Mouse (Mus musculus) ES-E14 (cell line): ENCODE measurements around the gene Mterf1b. TPM values are rescaled to one million over a fixed set of nuclear protein-coding genes. Genes with fewer than 3 reads are reported as not detected.

Experiments used
- DNase-seq: peaks from one replicate; pipeline ENCODE4 v3.0.0-alpha.2; 2013; ENCODE audit warnings: low read depth, low spot score
- H3K27ac ChIP-seq: 2 replicates; pipeline ENCODE4 v1.5.1; 2012; ENCODE audit warnings: low read depth, mild to moderate bottlenecking, low read length, moderate library complexity, mixed read lengths; ENCODE audit not compliant: poor library complexity, insufficient read depth, severe bottlenecking
- H3K36me3 ChIP-seq: 2 replicates; pipeline ENCODE4 v1.6.1; 2012; ENCODE audit warnings: mild to moderate bottlenecking, low read length, moderate library complexity, mixed read lengths; ENCODE audit not compliant: control insufficient read depth, poor library complexity, insufficient read depth, severe bottlenecking
- H3K4me1 ChIP-seq, 2 experiments: fragments of 150-350 bp in 1 of 2; sonication (generic) in 1 of 2; 2 replicates each; pipeline ENCODE4 v1.6.1; 2012; ENCODE audit warnings: low read length in 2 of 2, mild to moderate bottlenecking in 1 of 2, mixed read lengths in 1 of 2; ENCODE audit not compliant: control insufficient read depth in 2 of 2, insufficient read depth in 2 of 2, poor library complexity in 1 of 2
- H3K4me3 ChIP-seq, 2 experiments: fragments of 150-350 bp in 1 of 2; sonication (generic) in 1 of 2; 2 replicates each; pipeline ENCODE4 v1.5.1; 2012; ENCODE audit warnings: low read length in 2 of 2, low read depth in 1 of 2, mild to moderate bottlenecking in 1 of 2, mixed read lengths in 1 of 2; ENCODE audit not compliant: insufficient read depth in 1 of 2, poor library complexity in 1 of 2, severe bottlenecking in 1 of 2
- H3K9ac ChIP-seq: 2 replicates; pipeline ENCODE4 v1.6.1; 2012; ENCODE audit warnings: low read depth, mild to moderate bottlenecking, low read length, mixed read lengths; ENCODE audit not compliant: poor library complexity, insufficient read depth, severe bottlenecking
- H3K9me3 ChIP-seq: fragments of 150-350 bp; sonication (generic); 2 replicates; pipeline ENCODE4 v1.6.1; 2012; ENCODE audit warnings: low read depth, mild to moderate bottlenecking, low read length; ENCODE audit not compliant: control insufficient read depth, insufficient read depth
- CHD2 ChIP-seq: IDR thresholded peaks from 2 replicates; pipeline ENCODE4 v1.6.1; 2014; ENCODE audit warnings: mild to moderate bottlenecking, low read depth, low read length, inconsistent platforms
- HCFC1 ChIP-seq: IDR thresholded peaks from 2 replicates; pipeline ENCODE4 v1.6.1; 2012; ENCODE audit warnings: low read length, inconsistent platforms, borderline replicate concordance; ENCODE audit not compliant: insufficient read depth
- MAFK ChIP-seq: IDR thresholded peaks from 2 replicates; pipeline ENCODE4 v1.6.1; 2014; ENCODE audit warnings: mild to moderate bottlenecking, low read depth, low read length, inconsistent platforms; ENCODE audit not compliant: insufficient read depth
- ZC3H11A ChIP-seq: IDR thresholded peaks from 2 replicates; pipeline ENCODE4 v1.6.1; 2012; ENCODE audit warnings: low read depth, mild to moderate bottlenecking, inconsistent platforms, low read length, borderline replicate concordance
- ZNF384 ChIP-seq: IDR thresholded peaks from 2 replicates; pipeline ENCODE4 v1.6.1; 2012; ENCODE audit warnings: low read depth, low read length, inconsistent platforms
- in situ Hi-C, 2 experiments: fragments of 600-800 bp; cut with MboI; formaldehyde crosslinking; loops; one replicate each; pipeline ENCODE4 v1.15.1; 2025; ENCODE audit warnings: low sequenced_read_pairs in 2 of 2, inconsistent platforms in 1 of 2; ENCODE audit not compliant: unreplicated experiment in 2 of 2
- total RNA-seq: library from RNA; depleted of rRNA; stranded (reverse); fragments of 300-350 nt; gene quantifications from 2 replicates; pipeline ENCODE4 v1.2.3, GENCODE M21; 2012; rRNA removed

Gene Mterf1b
- total RNA-seq, 1 experiment: 4.1 TPM

GRCm38 (mm10) chr5:4245004-4245403 is 52.8 kb downstream of the Mterf1b start:
- no peak for TF ChIP-seq ZNF384
- TF ChIP-seq MAFK: no peak
- no peak for TF ChIP-seq CHD2
- no peak for TF ChIP-seq ZC3H11A
- no peak for TF ChIP-seq HCFC1
- Histone ChIP-seq H3K27ac (no peak overlapping the region), H3K9ac (no peak overlapping the region), H3K36me3 (no peaks in the 10 kb centered on the region), H3K4me3 (no peak overlapping the region), H3K9me3 (no peaks in the 10 kb centered on the region), H3K4me1 (no peaks in the 10 kb centered on the region)
- no peak for DNase-seq
- in situ Hi-C loops: no loop called here

GRCm38 (mm10) chr5:4246095-4246494 is 53.9 kb downstream of the Mterf1b start:
- Histone ChIP-seq H3K4me3 (no peak overlapping the region), H3K9ac (no peak overlapping the region), H3K4me1 (no peaks in the 10 kb centered on the region), H3K27ac (no peak overlapping the region), H3K9me3 (no peaks in the 10 kb centered on the region), H3K36me3 (no peaks in the 10 kb centered on the region)
- TF ChIP-seq HCFC1 (no peak), CHD2 (no peak), ZNF384 (no peak), MAFK (no peak), ZC3H11A (no peak)
- in situ Hi-C loops: no loop called here
- DNase-seq: no peak

Other genes starting within 250 kb of the Mterf1b start
- 70.0 and 97.2 TPM in 2 replicates for gene Cyp51, start 87.6 kb upstream of the Mterf1b start, total RNA-seq